Mouse (Mus musculus) ZHBTc4 (cell line): ENCODE measurements around the gene Scgb3a1.
A peak's percentile ranks its signal among the peaks of the same experiment; 100 is the strongest.

Source experiments
- DNase-seq: peaks from one replicate; pipeline ENCODE4 v3.0.0-alpha.2; 2011; ENCODE audit warnings: low read depth, low spot score

Scgb3a1 gene

GRCm38 (mm10) chr11:49663310-49663709 lies at the start of gene Scgb3a1:
Gene Scgb3a1 (plus strand): TSS chr11:49663610.
- DNase-seq = no peak

GRCm38 (mm10) chr11:49615856-49616725 lies 47.3 kb upstream of the Scgb3a1 start:
- no peak for DNase-seq

- no peak for DNase-seq
Observed at GRCm38 (mm10) chr11:49618476-49618875, 44.9 kb upstream of the Scgb3a1 start.

GRCm38 (mm10) chr11:49621953-49622352 lies 41.5 kb upstream of the Scgb3a1 start:
- no peak for DNase-seq

- DNase-seq = no peak
Observed at GRCm38 (mm10) chr11:49624156-49624555, 39.3 kb upstream of the Scgb3a1 start.

DNA sequence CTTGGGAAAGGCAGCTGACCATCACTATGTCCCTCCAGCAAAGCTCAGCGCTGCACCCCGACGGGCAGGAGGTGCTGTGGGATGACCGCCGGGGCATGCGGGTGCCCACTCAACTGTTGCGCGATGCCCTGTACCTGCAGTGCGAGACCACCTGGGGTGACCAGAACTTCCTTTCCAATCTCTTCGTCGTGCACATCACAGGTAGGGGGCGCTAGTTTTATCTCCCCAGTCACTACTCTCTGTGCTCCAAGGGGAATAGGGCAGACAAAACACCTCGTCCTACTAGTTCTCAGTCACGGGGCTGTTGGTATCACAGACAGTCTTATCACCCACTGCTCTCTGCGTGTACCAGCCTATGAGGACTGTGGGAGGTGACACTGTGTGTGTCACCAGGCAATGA lies 37.5 kb upstream of the Scgb3a1 start:
- peak; percentile 68 for DNase-seq

- DNase-seq = no peak
Observed at GRCm38 (mm10) chr11:49626748-49627147, 36.7 kb upstream of the Scgb3a1 start.

DNA sequence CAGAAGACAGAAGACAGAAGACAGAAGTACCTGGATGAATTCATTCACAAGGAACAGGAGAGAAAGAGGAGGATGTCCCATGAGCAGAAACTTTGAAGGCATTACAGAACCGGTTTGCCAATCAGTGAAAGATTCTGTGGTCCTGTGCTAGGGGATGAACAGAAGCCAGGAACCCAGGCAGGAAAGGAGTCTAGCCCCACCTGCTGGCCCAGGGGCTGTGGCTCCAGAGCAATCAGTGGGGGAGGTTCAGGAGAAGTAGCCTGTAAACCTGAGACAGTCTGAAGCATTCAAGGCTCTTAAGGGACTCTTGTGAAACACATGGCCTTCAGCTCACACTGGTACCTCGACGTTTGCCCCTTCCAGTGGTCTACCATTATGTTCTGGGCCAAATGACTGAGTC lies 32.3 kb upstream of the Scgb3a1 start:
- DNase-seq = peak; percentile 50

DNA sequence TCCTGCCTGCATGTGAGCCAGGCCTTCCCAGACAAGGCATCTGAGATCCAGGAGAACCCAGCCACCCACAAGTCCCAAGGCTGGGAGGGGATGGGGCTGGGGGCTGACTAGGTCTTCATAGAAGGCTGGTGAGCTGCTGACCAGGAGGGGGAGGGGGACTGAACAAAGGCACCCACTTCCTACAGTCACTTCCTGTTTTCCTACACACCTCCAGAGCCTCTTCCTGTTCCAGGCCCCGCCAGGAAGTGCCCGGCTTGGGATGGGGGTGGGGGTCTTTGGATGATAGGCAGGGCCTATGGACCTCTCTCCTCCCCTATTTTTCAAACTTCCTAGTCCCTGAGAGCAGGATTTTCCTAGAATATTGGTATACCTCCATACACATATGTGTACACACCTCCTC lies 31.2 kb upstream of the Scgb3a1 start:
- DNase-seq = no peak

GRCm38 (mm10) chr11:49634101-49634500 lies 29.3 kb upstream of the Scgb3a1 start:
- peak; percentile 42 for DNase-seq

- DNase-seq = no peak
Observed at GRCm38 (mm10) chr11:49635671-49636070, 27.7 kb upstream of the Scgb3a1 start.

- peak; percentile 92 for DNase-seq
Observed at GRCm38 (mm10) chr11:49636449-49636848, 27.0 kb upstream of the Scgb3a1 start.

DNA sequence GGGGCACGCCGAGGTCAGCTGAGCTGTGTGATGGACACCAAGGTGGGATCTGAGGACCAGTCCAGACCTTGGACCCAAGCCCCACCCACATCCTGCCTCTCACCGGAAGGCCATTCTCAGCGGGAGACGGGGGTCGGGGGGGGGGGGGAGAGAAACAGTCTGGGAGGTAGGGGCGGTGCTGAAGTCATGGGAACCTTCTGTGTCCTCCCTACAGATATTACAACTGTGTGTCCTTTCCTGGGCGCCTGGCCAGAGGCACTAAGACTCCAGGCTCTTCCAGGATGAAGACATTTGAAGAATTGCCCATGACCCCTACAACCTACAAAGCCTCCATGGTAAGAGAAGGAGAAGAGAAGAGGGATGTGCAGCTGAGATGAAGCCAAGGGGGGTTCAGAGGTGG lies 17.7 kb upstream of the Scgb3a1 start:
- no peak for DNase-seq

- peak; percentile 93 for DNase-seq
Observed at GRCm38 (mm10) chr11:49650113-49650993, 13.1 kb upstream of the Scgb3a1 start.

- DNase-seq = peak; percentile 25
Observed at GRCm38 (mm10) chr11:49650994-49651761, 12.2 kb upstream of the Scgb3a1 start.

DNA sequence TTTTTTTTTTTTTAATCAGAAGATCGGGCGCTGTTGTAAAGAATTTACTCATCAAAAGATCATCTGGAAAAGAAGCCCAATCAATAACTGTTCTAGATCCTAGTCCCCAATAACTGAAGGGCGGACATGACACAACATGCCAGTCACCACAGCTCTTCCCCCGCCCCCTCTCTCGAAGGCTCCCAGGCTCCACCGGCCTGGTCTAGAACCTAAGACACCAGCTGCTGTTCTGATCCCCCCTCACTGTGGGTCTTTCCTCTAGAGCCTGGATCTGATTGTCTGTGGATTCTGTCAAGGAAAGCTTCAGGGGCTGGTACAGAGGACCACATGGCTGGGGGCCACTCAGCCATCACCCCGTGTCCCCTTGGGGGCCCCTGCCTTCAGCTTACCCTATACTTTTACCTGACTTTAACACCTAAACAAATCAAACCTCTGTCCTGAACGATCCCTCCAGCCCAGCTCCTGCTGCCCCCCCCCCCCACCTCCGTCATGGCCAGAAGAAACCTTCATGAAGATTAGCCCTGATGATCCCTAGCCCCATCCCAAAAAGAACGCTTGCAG lies 11.6 kb upstream of the Scgb3a1 start:
- no peak for DNase-seq

DNA sequence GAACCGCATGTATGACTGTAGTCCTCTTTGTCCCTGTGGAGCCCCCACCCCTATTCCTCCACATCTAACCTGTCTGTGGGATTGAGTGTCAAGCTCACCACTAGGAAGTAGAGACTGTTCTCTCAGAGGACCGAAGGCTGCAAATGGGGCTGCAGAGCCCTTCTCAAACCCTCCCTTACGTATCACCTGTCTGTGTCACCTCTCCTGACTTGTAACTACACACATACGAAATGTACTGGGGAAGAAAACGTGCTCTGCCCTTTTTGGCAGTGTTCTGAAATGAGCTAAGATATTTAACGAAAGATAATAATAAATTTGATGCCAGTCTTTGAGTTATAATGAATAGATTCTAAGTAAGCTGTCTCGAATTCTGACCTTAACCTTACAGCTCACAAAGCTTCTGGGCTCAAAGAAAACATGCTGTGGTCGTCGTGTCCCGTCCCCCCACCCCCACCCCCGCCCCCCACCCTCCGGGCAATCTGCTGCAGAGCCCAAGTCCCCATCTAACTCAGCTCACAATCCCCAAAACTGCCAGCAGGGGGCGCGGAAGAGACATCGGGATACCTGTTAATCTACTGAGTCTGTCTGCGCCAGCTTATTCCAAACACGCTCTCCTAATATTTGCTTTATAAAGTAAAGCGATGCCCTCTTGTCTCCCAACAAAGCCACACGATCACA lies 10.9 kb upstream of the Scgb3a1 start:
- peak; percentile 89 for DNase-seq

- no peak for DNase-seq
Observed at GRCm38 (mm10) chr11:49653079-49653408, 10.4 kb upstream of the Scgb3a1 start.

GRCm38 (mm10) chr11:49654651-49655050 lies 8.8 kb upstream of the Scgb3a1 start:
- DNase-seq = no peak

DNA sequence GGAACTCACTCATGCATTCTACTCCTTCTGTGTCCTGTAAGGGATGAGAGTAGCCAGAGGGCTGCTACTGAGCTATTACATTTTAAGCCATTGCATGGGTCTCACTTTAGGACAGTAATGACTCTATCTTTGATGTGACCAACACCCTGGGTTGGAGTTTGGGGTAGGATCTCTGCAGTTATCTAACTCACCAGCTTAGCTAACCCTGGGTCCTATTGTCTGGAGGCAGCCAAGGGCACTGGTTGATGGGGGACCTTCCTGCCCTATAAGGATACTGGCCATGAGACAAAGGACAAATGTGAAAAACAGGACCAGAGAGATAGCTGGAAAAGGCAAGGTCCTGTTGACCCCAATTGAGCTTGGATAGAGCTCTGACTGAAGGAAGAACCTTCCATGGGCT lies 7.9 kb upstream of the Scgb3a1 start:
- DNase-seq = no peak

- DNase-seq = no peak
Observed at GRCm38 (mm10) chr11:49658065-49658464, 5.3 kb upstream of the Scgb3a1 start.
